Mouse (Mus musculus) lung, postnatal 0 days (tissue): ENCODE measurements around the gene Slc25a25.

Experiments
- CTCF ChIP-seq: IDR thresholded peaks from 2 replicates; pipeline ENCODE4 v1.5.1; 2016; ENCODE audit warnings: antibody characterized with exemption, mild to moderate bottlenecking
- EP300 ChIP-seq: IDR thresholded peaks from 2 replicates; pipeline ENCODE4 v1.6.1; 2016; ENCODE audit warnings: antibody characterized with exemption, mild to moderate bottlenecking, control low read depth

GRCm38 (mm10) chr2:32426141-32426540 is 25.1 kb downstream of the Slc25a25 start:
- TF ChIP-seq CTCF (no peak), EP300 (no peak)
